Mouse (Mus musculus) forebrain, embryonic 12.5 days (tissue): ENCODE measurements at regions not wholly inside any gene's neighbourhood (a gene's known extent, or its start where the extent isn't known, plus 50 kb on each side); places are given as distances from the start of the nearest gene placed in this dataset.

Experiments
- ATAC-seq: fragments of 200-750 bp; cut with Nextera tagmentation; 2 replicates; pipeline ENCODE4 v1.8.0; 2017; ENCODE audit warnings: moderate TSS enrichment; ENCODE audit not compliant: low FRiP score
- H3K27ac ChIP-seq: fragments of 300-500 bp; sonication (generic); 2 replicates; pipeline ENCODE4 v1.5.1; 2016; ENCODE audit warnings: mild to moderate bottlenecking
- H3K27me3 ChIP-seq: fragments of 300-500 bp; sonication (generic); 2 replicates; pipeline ENCODE4 v1.6.1; 2016; ENCODE audit warnings: mild to moderate bottlenecking
- H3K36me3 ChIP-seq: fragments of 300-500 bp; sonication (generic); replicated peaks from 2 replicates; pipeline ENCODE4 v1.6.1; 2016; ENCODE audit warnings: mild to moderate bottlenecking
- H3K4me1 ChIP-seq: fragments of 300-500 bp; sonication (generic); 2 replicates; pipeline ENCODE4 v1.6.1; 2016
- H3K4me2 ChIP-seq: fragments of 300-500 bp; sonication (generic); 2 replicates; pipeline ENCODE4 v1.6.1; 2016; ENCODE audit warnings: mild to moderate bottlenecking, moderate library complexity
- H3K4me3 ChIP-seq: fragments of 300-500 bp; sonication (generic); replicated peaks from 2 replicates; pipeline ENCODE4 v1.5.1; 2016; ENCODE audit warnings: mild to moderate bottlenecking
- H3K9ac ChIP-seq: fragments of 300-500 bp; sonication (generic); 2 replicates; pipeline ENCODE4 v1.6.1; 2016; ENCODE audit warnings: mild to moderate bottlenecking
- H3K9me3 ChIP-seq: fragments of 300-500 bp; sonication (generic); 2 replicates; pipeline ENCODE4 v1.6.1; 2016
- WGBS: fragments of 180-500 bp; shearing (Covaris S2); methylation state at CpG from one replicate; pipeline ENCODE4 v1.1.7; 2016; 5-methylcytosine and 5-hydroxymethylcytosine counted together

DNA sequence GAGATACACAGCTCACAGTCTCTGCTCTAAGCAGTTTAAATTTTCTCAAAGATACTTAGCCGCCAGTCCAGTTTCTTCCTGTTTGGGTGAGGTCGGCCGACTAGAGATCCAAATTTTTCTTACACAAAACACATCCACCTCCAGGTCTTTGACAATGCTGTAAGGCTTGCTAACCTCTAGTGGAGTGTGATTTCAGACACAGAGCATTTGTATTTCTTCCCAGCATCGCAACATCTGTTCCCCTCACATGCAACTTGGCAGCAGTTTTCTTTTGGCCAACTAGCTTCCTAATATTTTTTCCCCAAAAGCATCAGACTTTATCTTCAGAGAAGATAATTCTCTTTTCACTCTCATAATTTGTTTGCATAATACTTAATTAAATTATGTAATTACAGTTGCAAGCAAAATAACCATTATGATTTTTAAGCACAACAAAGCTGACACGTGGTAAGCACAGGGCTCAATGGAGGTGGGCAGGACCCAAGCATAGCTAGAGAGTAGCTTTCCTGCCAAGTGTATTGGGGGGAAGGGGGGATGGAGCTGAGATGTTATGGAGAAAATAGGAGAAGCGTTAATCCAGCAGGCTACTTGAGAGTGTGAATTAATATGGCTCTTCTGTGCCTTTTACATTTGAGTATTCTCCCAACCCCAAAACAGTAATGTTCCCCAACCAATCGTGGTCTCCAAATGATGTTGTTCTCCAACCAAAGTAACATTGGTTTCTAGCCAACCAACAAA, 276.9 kb downstream of the Cbln4 start:
- H3K27me3 ChIP-seq = no peaks in the 10 kb centered on the region
- no peak overlapping the region for H3K27ac ChIP-seq
- no peaks in the 10 kb centered on the region for H3K9me3 ChIP-seq
- no peaks in the 10 kb centered on the region for H3K4me1 ChIP-seq
- no peak overlapping the region for H3K9ac ChIP-seq
- no peak for ATAC-seq
- 83% methylated on average over 7 of the region's 7 CpGs for whole genome bisulfite sequencing
- no peak overlapping the region for H3K4me2 ChIP-seq
- H3K36me3 ChIP-seq = no peaks in the 10 kb centered on the region
- H3K4me3 ChIP-seq = no peak overlapping the region

DNA sequence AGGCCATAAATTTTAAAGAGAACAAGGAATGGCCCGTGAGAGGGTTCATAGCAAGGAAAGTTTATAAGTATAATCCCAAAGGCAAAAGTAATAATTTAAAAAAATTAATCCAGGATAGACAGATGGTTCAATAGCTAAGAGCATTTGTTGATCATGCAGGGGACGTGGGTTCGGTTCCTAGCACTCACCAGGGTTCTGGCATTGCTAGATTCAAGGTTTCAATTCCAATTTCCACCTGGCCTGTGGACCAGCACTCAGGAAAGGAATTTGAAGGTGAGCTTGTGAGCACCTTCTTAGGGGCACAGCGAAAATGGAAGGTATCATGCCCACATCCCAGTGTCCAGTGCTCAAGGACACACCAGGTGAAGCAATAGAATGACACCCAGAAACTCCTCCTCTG, 278.2 kb downstream of the Cbln4 start:
- no peak for ATAC-seq
- no peak overlapping the region for H3K4me3 ChIP-seq
- no peak overlapping the region for H3K27ac ChIP-seq
- H3K36me3 ChIP-seq = no peaks in the 10 kb centered on the region
- no peaks in the 10 kb centered on the region for H3K9me3 ChIP-seq
- WGBS = 88% methylated on average over 4 of the region's 4 CpGs
- H3K4me1 ChIP-seq = no peaks in the 10 kb centered on the region
- no peak overlapping the region for H3K9ac ChIP-seq
- no peaks in the 10 kb centered on the region for H3K27me3 ChIP-seq
- H3K4me2 ChIP-seq = no peak overlapping the region

DNA sequence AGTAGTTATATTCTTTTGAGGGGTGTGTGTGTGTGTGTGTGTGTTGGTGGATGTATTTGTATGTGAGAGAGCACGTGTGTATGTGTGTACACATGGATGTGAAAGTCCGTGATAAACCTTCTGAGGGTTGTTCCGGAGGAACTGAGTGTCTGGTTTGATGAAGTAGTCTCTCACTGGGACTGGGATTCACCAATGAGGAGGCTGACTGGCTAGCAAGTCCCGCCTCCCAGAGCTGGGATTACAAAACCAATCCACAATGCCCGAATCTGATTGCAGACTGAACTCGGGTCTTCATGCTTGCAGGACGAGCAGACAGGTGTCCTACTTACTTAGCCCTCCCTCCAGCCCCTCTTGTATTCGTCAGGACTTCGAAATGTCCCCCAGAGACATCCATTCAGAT, 289.8 kb downstream of the Cbln4 start:
- no peak overlapping the region for H3K27ac ChIP-seq
- no peaks in the 10 kb centered on the region for H3K36me3 ChIP-seq
- H3K4me3 ChIP-seq = no peak overlapping the region
- no peaks in the 10 kb centered on the region for H3K9me3 ChIP-seq
- no peaks in the 10 kb centered on the region for H3K4me1 ChIP-seq
- H3K4me2 ChIP-seq = no peak overlapping the region
- no peaks in the 10 kb centered on the region for H3K27me3 ChIP-seq
- ATAC-seq = no peak
- H3K9ac ChIP-seq = no peak overlapping the region
- 83% methylated on average over 9 of the region's 9 CpGs for WGBS

DNA sequence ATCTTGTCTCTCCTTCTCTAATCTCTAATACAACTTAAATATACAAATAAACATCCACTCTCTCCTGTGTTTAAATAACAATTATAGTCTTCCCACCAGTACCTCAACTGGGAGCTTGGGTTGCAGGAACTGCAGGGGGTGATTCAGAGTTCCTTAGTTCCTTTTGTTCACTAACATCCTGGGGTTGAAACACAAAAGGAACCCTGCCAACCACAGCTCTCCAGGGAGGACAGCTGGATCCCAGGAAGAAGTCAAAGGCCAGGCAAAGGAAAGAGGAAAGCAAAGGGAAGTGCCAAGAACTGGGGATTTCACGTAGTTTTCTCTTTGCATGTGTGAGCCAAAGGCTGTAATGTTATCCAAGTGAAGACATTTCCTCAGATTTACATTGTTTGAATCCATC, 296.1 kb downstream of the Cbln4 start:
- Histone ChIP-seq H3K36me3 (no peaks in the 10 kb centered on the region), H3K27me3 (no peaks in the 10 kb centered on the region), H3K4me2 (no peak overlapping the region), H3K27ac (no peak overlapping the region), H3K4me1 (no peaks in the 10 kb centered on the region), H3K4me3 (no peak overlapping the region), H3K9ac (no peak overlapping the region), H3K9me3 (no peaks in the 10 kb centered on the region)
- no peak for ATAC-seq
- WGBS = 21% methylated on average over 1 of the region's 1 CpGs

DNA sequence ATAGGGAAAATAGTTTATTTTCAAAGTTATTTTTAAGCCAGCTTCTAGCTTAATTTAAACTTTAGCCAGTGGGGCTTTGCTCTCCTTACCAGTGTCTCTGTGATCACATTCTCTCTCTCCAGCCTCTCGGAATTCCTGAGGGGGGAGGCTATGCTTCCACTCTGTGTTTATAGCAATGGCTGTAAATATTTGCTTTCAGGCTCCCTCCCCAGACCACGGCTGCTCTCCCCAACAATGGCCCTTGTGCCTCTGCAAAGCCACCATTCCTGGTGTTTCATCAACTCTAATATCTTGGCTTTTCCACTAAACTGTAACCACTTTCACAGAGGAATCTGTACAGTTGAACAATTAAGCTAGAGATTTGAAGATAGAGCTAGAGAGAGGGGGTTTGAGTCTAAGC, 300.2 kb downstream of the Cbln4 start:
- Histone ChIP-seq H3K27me3 (no peaks in the 10 kb centered on the region), H3K4me2 (no peak overlapping the region), H3K9me3 (no peaks in the 10 kb centered on the region), H3K4me3 (no peak overlapping the region), H3K27ac (no peak overlapping the region), H3K36me3 (no peaks in the 10 kb centered on the region), H3K4me1 (0 out of 2 replicates have a peak, but pooled peaks cover 2% of the 10 kb centered on the region), H3K9ac (no peak overlapping the region)
- no peak for ATAC-seq
- 37% methylated on average over 2 of the region's 2 CpGs for WGBS

DNA sequence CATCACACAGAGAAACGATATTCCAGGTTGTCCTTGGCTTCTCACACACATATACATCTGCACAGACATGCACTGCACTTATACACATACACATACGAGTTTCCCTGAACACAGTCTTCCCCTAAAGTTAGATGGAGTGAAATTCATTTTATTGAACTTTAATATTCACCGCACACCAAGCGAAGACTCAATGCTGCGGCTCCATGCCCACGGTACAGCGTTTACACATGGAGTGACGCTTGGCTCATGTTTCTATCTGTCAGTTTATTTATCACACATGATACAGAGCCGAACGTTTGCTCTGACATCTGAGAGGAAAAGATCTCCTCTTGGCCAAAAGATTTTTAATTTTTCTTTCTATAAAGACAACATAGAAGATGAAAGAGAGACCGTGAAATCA, 300.6 kb downstream of the Cbln4 start:
- no peak for ATAC-seq
- H3K4me2 ChIP-seq = no peak overlapping the region
- H3K4me3 ChIP-seq = no peak overlapping the region
- H3K36me3 ChIP-seq = no peaks in the 10 kb centered on the region
- H3K27ac ChIP-seq = no peak overlapping the region
- H3K4me1 ChIP-seq = 0 out of 2 replicates have a peak, but pooled peaks cover 2% of the 10 kb centered on the region
- WGBS = 86% methylated on average over 11 of the region's 11 CpGs
- H3K9ac ChIP-seq = no peak overlapping the region
- no peaks in the 10 kb centered on the region for H3K27me3 ChIP-seq
- H3K9me3 ChIP-seq = no peaks in the 10 kb centered on the region

DNA sequence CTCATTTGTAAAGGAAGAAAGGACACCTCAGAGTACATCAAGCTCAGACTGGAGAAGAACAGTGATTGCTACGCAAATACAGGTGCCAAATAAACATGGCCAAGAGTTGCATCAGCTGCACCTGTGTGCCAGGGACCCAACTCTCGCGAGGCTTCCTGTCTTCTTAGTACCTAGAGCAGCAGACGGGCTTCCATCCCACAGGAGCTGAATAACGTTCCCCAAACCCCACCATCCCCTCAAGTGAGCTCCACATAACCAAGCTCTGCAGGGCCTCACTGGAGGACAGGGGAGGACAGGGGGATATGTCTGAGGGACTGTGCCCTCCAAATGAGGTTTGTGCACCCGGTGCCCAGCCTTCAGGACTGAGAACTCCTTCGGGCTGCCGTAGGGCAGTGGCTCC, 305.5 kb downstream of the Cbln4 start:
- 86% methylated on average over 8 of the region's 8 CpGs for WGBS
- H3K36me3 ChIP-seq = no peaks in the 10 kb centered on the region
- no peak overlapping the region for H3K4me3 ChIP-seq
- H3K27ac ChIP-seq = no peak overlapping the region
- no peaks in the 10 kb centered on the region for H3K27me3 ChIP-seq
- H3K9me3 ChIP-seq = no peaks in the 10 kb centered on the region
- H3K9ac ChIP-seq = no peak overlapping the region
- ATAC-seq = no peak
- H3K4me2 ChIP-seq = no peak overlapping the region
- 0 out of 2 replicates have a peak, but pooled peaks cover 2% of the 10 kb centered on the region for H3K4me1 ChIP-seq

DNA sequence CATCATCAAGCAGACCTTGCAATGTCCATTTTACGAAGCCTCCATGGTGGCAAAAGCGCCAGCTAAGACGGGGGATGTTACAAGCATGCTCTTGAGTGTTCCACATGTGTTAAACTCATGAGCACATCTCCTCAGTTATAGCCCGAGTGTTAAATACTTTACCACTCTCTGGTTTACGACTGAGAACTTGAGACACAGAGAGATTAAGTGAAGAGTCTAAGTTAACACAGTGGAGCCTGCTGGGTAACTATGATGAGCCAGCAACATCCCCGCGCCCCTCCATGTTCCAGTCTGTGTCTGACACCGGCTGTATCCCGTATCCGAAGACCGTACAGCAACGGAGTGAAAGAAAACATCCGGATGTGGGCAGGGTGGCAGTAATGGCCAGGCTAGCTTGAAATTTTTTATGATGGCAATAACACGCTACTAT, 308.2 kb downstream of the Cbln4 start:
- Histone ChIP-seq H3K4me3 (no peak overlapping the region), H3K4me1 (no peaks in the 10 kb centered on the region), H3K27ac (no peak overlapping the region), H3K36me3 (no peaks in the 10 kb centered on the region), H3K9me3 (no peaks in the 10 kb centered on the region), H3K4me2 (no peak overlapping the region), H3K9ac (no peak overlapping the region), H3K27me3 (no peaks in the 10 kb centered on the region)
- 91% methylated on average over 14 of the region's 14 CpGs for WGBS
- ATAC-seq = no peak

DNA sequence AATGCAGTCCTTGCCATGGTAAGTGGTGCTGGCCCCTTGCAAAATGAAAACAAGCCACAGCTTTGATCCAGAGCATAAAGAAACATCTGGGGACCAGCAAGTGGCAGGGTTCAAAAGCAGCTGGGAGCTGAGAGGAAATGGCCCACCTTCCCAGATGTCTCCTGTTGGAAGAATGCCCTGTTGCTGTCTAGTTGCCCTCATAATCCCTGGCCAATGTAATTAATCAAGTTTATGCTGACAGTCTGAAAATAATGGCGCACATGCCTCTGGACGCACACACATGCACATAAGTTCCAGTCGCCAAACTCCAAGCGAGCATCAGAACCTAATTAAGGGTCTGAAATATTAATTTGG, 308.7 kb downstream of the Cbln4 start:
- no peak overlapping the region for H3K9ac ChIP-seq
- no peak for ATAC-seq
- H3K27ac ChIP-seq = no peak overlapping the region
- no peaks in the 10 kb centered on the region for H3K27me3 ChIP-seq
- 75% methylated on average over 4 of the region's 4 CpGs for WGBS
- no peak overlapping the region for H3K4me2 ChIP-seq
- no peaks in the 10 kb centered on the region for H3K36me3 ChIP-seq
- no peak overlapping the region for H3K4me3 ChIP-seq
- no peaks in the 10 kb centered on the region for H3K9me3 ChIP-seq
- H3K4me1 ChIP-seq = no peaks in the 10 kb centered on the region

DNA sequence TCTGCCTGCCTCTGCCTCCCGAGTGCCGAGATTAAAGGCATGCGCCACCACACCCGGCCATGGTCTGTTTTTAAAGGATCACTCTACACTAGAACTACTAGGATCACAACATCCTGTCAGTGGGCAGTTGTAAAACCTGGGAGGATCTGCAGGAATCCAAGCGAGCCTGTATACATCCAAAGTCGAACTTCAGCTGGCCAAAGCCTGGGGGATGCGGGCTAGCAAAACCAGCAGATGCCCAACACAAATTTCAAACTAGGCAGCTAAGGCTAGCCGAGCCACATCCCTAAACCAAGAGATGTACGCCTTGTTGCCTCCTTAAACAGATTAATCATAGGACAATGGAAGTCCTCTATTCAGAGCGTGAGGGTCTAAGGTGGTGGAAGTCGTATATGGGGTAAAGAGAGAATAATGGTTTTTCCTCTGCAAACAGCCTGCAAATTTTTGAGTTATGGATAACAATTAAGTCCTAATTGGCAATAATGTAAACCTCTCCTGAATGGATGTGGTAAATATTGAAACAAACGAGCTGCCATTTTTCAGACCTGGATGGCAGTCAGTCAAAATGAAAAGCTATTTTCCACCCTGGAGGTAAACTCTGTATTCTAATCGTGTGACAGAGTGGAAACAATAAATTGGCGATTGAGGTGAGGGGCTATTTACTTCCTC, 309.2 kb downstream of the Cbln4 start:
- H3K9me3 ChIP-seq = no peaks in the 10 kb centered on the region
- no peaks in the 10 kb centered on the region for H3K36me3 ChIP-seq
- no peak overlapping the region for H3K4me2 ChIP-seq
- no peak overlapping the region for H3K9ac ChIP-seq
- H3K4me3 ChIP-seq = no peak overlapping the region
- WGBS = 69% methylated on average over 14 of the region's 14 CpGs
- no peaks in the 10 kb centered on the region for H3K4me1 ChIP-seq
- no peak overlapping the region for H3K27ac ChIP-seq
- H3K27me3 ChIP-seq = no peaks in the 10 kb centered on the region
- ATAC-seq = no peak

DNA sequence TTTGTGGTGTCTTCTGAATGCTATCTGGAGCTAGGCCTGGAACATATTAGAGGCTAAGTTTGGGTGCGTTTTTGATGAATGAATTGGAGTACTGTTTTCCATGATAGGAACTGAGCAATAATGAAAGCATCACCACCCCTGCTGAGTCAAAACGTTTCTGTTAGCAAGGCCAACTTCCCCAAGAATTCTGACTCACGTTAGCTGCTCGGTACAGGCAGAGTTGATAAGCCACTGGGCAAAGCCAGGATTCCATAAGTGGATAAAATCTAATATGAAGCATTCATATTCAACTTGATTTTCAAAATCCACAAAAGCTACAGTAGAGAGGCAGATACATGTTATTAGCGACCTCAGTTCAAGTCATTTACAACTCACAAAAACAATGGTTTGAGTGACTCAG, 324.0 kb downstream of the Cbln4 start:
- H3K27me3 ChIP-seq = no peaks in the 10 kb centered on the region
- no peak overlapping the region for H3K4me3 ChIP-seq
- no peak overlapping the region for H3K9ac ChIP-seq
- H3K36me3 ChIP-seq = no peaks in the 10 kb centered on the region
- no peak for ATAC-seq
- no peaks in the 10 kb centered on the region for H3K9me3 ChIP-seq
- no peak overlapping the region for H3K27ac ChIP-seq
- no peaks in the 10 kb centered on the region for H3K4me1 ChIP-seq
- H3K4me2 ChIP-seq = no peak overlapping the region
- 78% methylated on average over 5 of the region's 5 CpGs for WGBS

DNA sequence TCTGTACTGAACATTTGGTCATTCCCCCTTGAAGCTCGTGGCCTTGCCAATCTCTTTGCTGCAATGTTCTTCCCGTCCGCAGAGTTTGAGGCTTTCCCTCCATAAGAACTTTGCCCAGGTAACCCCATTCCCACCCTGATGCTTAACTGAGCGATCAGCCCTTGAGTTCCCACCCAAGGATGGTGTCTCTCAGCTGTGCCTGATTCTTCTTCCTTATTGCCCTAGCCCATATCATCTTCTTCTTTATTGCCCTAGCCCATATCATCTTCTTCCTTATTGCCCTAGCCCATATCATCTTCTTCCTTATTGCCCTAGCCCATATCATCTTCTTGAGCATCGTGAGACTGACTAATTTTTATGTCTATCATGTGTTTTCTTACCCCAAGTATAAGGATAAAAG, 324.4 kb downstream of the Cbln4 start:
- 90% methylated on average over 5 of the region's 5 CpGs for WGBS
- Histone ChIP-seq H3K9ac (no peak overlapping the region), H3K36me3 (no peaks in the 10 kb centered on the region), H3K4me1 (no peaks in the 10 kb centered on the region), H3K27me3 (no peaks in the 10 kb centered on the region), H3K9me3 (no peaks in the 10 kb centered on the region), H3K4me2 (no peak overlapping the region), H3K27ac (no peak overlapping the region), H3K4me3 (no peak overlapping the region)
- no peak for ATAC-seq
